Mouse (Mus musculus): Measurements from ENCODE around the gene Kirrel3.

Kirrel3 gene

GRCm38 (mm10) chr9:35044458-35044857, 558.8 kb downstream of the Kirrel3 start:
- no peak for DNase-seq

DNA sequence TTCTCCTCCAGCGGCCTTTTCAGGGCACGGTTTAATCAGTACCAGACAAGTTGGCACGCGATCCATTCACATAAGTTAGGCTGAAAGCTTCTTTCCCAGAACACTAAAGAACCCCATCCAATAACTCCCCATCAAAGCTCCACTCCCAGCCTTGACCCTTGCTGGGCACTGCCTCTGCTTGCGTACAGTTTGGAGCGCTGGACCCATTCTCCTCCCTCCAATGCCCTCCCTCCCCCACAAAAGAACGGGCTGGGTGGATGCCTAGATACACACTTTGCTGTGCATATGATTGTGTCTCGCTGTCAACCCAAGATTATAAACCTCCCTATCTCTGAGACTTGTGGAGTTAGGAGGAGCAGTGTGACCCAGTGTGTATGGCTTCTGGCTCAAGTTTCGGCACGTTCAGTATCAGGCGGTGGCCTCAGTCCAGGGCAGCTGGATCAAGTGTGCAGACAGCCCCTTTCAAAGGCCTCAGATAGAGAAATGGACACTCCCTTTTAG, 559.4 kb downstream of the Kirrel3 start:
- DNase-seq, result no peak

GRCm38 (mm10) chr9:35045756-35046155, 560.1 kb downstream of the Kirrel3 start:
- DNase-seq, result no peak

- DNase-seq, result no peak
Observed at GRCm38 (mm10) chr9:35048449-35048848, 562.8 kb downstream of the Kirrel3 start.

GRCm38 (mm10) chr9:35049891-35050527, 564.3 kb downstream of the Kirrel3 start:
- DNase-seq, result no peak

DNA sequence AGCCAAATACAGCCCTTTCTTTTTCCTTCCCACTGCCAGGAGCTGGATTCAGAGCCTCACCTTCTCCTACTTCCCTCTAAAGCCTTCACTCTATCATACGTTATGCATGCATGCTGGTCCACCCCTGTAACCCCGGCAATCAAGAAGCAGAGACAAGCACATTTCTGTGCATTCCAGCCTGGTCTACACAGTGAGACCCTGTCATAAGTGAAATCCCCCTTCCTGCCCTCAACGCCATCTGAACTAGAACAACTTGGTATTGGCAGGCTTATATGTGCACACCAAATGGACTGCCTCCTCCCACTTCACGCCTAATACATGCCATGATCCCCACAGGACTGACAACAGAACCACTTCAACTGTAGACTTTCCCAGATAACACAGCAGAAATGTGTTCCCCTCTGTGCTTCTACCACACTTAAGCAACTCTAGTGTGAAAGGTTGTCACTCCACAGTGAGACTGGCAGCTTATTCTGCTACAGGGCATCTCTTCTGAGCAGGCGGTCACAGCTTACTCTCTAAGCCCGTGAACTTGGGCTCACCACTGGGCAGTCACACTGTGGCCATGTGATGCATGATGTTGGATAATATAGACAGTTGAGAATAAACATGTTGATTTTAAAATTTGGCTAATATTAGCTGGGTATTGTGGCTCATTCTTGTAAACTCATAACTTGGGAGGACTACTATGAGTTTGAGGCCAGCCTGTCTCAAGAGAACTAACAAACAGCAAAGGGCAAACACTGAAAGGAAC, 565.2 kb downstream of the Kirrel3 start:
- no peak for DNase-seq

- no peak for DNase-seq
Observed at GRCm38 (mm10) chr9:35051666-35052065, 566.0 kb downstream of the Kirrel3 start.

- no peak for DNase-seq
Observed at GRCm38 (mm10) chr9:35052671-35053070, 567.0 kb downstream of the Kirrel3 start.

DNA sequence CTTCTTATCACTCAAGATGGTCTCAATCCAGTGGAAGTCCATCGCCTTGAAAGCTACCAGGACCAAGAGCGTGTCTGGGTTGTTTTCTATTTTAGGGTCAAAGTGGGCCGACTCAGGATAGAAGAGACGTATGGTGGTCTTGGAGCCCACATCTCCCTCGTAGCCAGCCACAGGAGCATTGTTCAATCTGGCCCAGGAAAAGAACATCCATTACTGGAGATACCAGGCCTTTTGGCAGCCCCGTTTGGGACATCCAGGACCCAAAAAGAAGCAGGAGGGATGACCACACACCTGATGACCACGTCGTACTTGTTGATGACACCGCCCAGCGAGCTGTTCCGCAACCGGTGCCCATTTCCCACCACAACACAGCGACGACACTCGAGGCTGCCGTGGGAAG, 567.4 kb downstream of the Kirrel3 start:
- no peak for DNase-seq

- DNase-seq, result no peak
Observed at GRCm38 (mm10) chr9:35053669-35054068, 568.0 kb downstream of the Kirrel3 start.

- DNase-seq, result no peak
Observed at GRCm38 (mm10) chr9:35055528-35056330, 570.0 kb downstream of the Kirrel3 start.

DNA sequence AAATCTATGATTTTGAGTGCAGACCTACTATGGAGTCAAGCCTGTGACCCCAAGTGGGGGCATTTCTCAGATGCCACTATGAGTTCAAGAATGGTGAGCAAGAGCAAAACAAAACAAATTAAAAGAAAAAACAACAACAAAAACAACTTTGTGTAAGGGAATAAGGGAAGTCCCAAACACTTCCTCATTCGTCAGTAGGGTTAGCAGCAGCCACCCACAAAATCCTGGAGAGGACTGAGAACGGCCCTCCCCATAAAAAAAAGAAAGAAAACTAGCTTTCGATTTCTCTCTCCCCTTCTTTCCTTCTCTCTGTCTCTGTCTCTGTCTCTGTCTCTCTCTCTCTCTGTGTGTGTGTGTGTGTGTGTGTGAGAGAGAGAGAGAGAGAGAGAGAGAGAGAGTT, 570.9 kb downstream of the Kirrel3 start:
- DNase-seq, result no peak

DNA sequence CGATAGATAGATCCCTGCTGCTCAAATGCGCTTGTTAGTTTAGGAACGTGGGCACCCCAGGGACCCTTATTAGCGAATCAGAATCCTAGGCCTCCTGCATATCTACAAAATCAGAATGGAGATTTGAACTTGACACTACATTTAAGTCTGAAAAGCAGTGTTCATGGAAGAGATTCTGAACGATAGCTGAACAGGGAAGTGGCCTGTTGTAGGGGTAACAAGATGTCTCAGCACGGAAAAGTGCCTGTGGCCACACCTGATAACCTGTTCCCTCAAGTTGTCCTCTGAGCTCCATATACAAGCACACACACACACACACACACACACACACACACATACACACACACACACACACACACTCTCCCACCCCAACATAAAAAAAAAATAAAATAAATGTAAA, 571.9 kb downstream of the Kirrel3 start:
- DNase-seq, result no peak

- no peak for DNase-seq
Observed at GRCm38 (mm10) chr9:35058186-35058585, 572.5 kb downstream of the Kirrel3 start.

GRCm38 (mm10) chr9:35058596-35059354, 573.1 kb downstream of the Kirrel3 start:
- no peak for DNase-seq

- DNase-seq, result no peak
Observed at GRCm38 (mm10) chr9:35059881-35060280, 574.2 kb downstream of the Kirrel3 start.

DNA sequence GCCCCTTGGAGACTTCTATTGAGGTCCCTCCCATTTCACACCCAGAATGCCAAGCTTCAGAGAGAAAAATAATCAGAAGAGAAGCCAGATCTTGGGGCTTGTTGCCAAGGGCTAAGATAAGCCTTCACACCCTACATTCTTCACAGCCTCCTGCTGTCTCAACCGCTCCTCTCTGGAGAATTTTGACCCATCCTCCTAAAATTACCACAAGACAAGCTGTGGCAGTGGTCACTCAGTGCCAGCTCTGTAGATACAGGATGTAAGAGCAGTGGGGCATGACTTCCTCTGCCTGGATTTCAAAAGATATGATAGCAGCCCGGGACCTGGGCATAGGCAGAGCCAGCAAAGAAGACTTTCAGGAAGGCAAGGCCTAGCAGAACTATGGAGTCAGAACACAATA, 575.8 kb downstream of the Kirrel3 start:
- no peak for DNase-seq
